Comparison of ENCODE assay signal across 9 mouse cellular contexts in genomic region chr10:52703688-52704087, GRCm38 (mm10). TPM values are rescaled to one million over a fixed set of nuclear protein-coding genes. Genes with fewer than 3 reads are reported as not detected.
DNase-seq lines count a peak whose midpoint lies in the region; ATAC-seq and TF ChIP-seq lines count a peak whose summit lies in the region.
"Had no signal": no experiment of that assay in that cellular context is flagged by ENCODE, and none has a peak within 500 bp of the region (broad histone marks: within the 10 kb centered on the region; RNA-seq: fewer than 3 reads in every experiment).

No protein-coding gene starts in this region.

- no peaks in the 10 kb centered on the region for H3K27me3 ChIP-seq in intestine, embryonic 14.5 days (replicated peaks; ENCODE audit: control insufficient read depth, insufficient read depth, low read length)
- H3K27me3 ChIP-seq in intestine, embryonic 16.5 days (replicated peaks; ENCODE audit: control insufficient read depth, insufficient read depth, low read length): no peaks in the 10 kb centered on the region
- H3K27me3 ChIP-seq in embryonic facial prominence, embryonic 13.5 days: no peaks in the 10 kb centered on the region
- no peaks in the 10 kb centered on the region for H3K27me3 ChIP-seq in forebrain, postnatal 0 days (ENCODE audit: insufficient read depth, low read length)
- no peaks in the 10 kb centered on the region for H3K27me3 ChIP-seq in midbrain, embryonic 13.5 days
- H3K27me3 ChIP-seq: liver, embryonic 13.5 days had no signal

- no peak for DNase-seq in intestine, embryonic 14.5 days (ENCODE audit: low spot score)
- no peak for DNase-seq in forebrain, postnatal 0 days
- no peak for DNase-seq in embryo, embryonic 10 days (ENCODE audit: low spot score)
- no peak for DNase-seq in embryo, embryonic 11 days
- no peak for DNase-seq in right cerebral cortex, adult 18-20 months
- DNase-seq: liver, embryonic 13.5 days had no signal

- H3K36me3 ChIP-seq in intestine, embryonic 14.5 days (ENCODE audit: control insufficient read depth, insufficient read depth, low read length): no peaks in the 10 kb centered on the region
- no peaks in the 10 kb centered on the region for H3K36me3 ChIP-seq in intestine, embryonic 16.5 days (ENCODE audit: control insufficient read depth, insufficient read depth, low read length)
- no peaks in the 10 kb centered on the region for H3K36me3 ChIP-seq in embryonic facial prominence, embryonic 13.5 days
- H3K36me3 ChIP-seq in forebrain, postnatal 0 days (ENCODE audit: insufficient read depth): no peaks in the 10 kb centered on the region
- peaks cover 3% of the 10 kb centered on the region; the same call in 1 of the 2 replicates for H3K36me3 ChIP-seq in midbrain, embryonic 13.5 days
- H3K36me3 ChIP-seq: liver, embryonic 13.5 days had no signal

- peak overlapping the region; percentile 53 for H3K4me2 ChIP-seq in intestine, embryonic 14.5 days (ENCODE audit: low read length)
- no peak overlapping the region for H3K4me2 ChIP-seq in intestine, embryonic 16.5 days (ENCODE audit: low read depth, low read length)
- peak overlapping the region; percentile 81 for H3K4me2 ChIP-seq in embryonic facial prominence, embryonic 13.5 days
- peak overlapping the region; percentile 67 for H3K4me2 ChIP-seq in forebrain, postnatal 0 days (ENCODE audit: low read depth)
- H3K4me2 ChIP-seq in midbrain, embryonic 13.5 days (replicated peaks): peak overlapping the region; percentile 81

- H3K4me1 ChIP-seq in intestine, embryonic 14.5 days (replicated peaks; ENCODE audit: control insufficient read depth, insufficient read depth, low read length): peaks cover 4% of the 10 kb centered on the region; the same call in 1 of the 2 replicates
- H3K4me1 ChIP-seq in intestine, embryonic 16.5 days (ENCODE audit: control insufficient read depth, insufficient read depth, low read length): peaks cover 9% of the 10 kb centered on the region
- H3K4me1 ChIP-seq in embryonic facial prominence, embryonic 13.5 days: peaks cover 18% of the 10 kb centered on the region
- H3K4me1 ChIP-seq in forebrain, postnatal 0 days (ENCODE audit: insufficient read depth): 0 out of 2 replicates have a peak, but pooled peaks cover 6% of the 10 kb centered on the region
- peaks cover 22% of the 10 kb centered on the region for H3K4me1 ChIP-seq in midbrain, embryonic 13.5 days (replicated peaks)
- H3K4me1 ChIP-seq: liver, embryonic 13.5 days had no signal

- TF ChIP-seq CTCF in forebrain, postnatal 0 days (IDR thresholded peaks at IDR 0.05; ENCODE audit: low read depth): no peak

- no peak overlapping the region for H3K9ac ChIP-seq in intestine, embryonic 14.5 days (ENCODE audit: low read length)
- no peak overlapping the region for H3K9ac ChIP-seq in intestine, embryonic 16.5 days (ENCODE audit: low read depth, low read length)
- peak overlapping the region; percentile 73; the same call in 1 of the 2 replicates for H3K9ac ChIP-seq in embryonic facial prominence, embryonic 13.5 days
- peak overlapping the region; percentile 85 for H3K9ac ChIP-seq in forebrain, postnatal 0 days
- peak overlapping the region; percentile 80; the same call in 1 of the 2 replicates for H3K9ac ChIP-seq in midbrain, embryonic 13.5 days (replicated peaks)
- H3K9ac ChIP-seq: liver, embryonic 13.5 days had no signal

- no peak overlapping the region for H3K4me3 ChIP-seq in intestine, embryonic 14.5 days (ENCODE audit: low read depth, low read length)
- no peak overlapping the region for H3K4me3 ChIP-seq in intestine, embryonic 16.5 days (ENCODE audit: low read length)
- peak overlapping the region; percentile 43; the same call in 1 of the 2 replicates for H3K4me3 ChIP-seq in embryonic facial prominence, embryonic 13.5 days
- H3K4me3 ChIP-seq in forebrain, postnatal 0 days (ENCODE audit: low read depth, low read length): peak overlapping the region; percentile 49; the same call in 1 of the 2 replicates
- peak overlapping the region; percentile 50; the same call in 1 of the 2 replicates for H3K4me3 ChIP-seq in midbrain, embryonic 13.5 days (replicated peaks)
- H3K4me3 ChIP-seq: liver, embryonic 13.5 days had no signal

- no peaks in the 10 kb centered on the region for H3K9me3 ChIP-seq in intestine, embryonic 14.5 days (ENCODE audit: control insufficient read depth, low read length)
- no peaks in the 10 kb centered on the region for H3K9me3 ChIP-seq in intestine, embryonic 16.5 days (ENCODE audit: control insufficient read depth, low read length)
- H3K9me3 ChIP-seq in embryonic facial prominence, embryonic 13.5 days: no peaks in the 10 kb centered on the region
- no peaks in the 10 kb centered on the region for H3K9me3 ChIP-seq in forebrain, postnatal 0 days (ENCODE audit: low read length)
- no peaks in the 10 kb centered on the region for H3K9me3 ChIP-seq in midbrain, embryonic 13.5 days
- H3K9me3 ChIP-seq: liver, embryonic 13.5 days had no signal

- ATAC-seq in intestine, embryonic 14.5 days (replicated peaks; ENCODE audit: low FRiP score, low TSS enrichment, low read depth): no peak
- ATAC-seq in intestine, embryonic 16.5 days: no peak
- no peak; the same call in 1 of the 2 replicates for ATAC-seq in embryonic facial prominence, embryonic 13.5 days (ENCODE audit: insufficient number of reproducible peaks, insufficient read depth, low FRiP score, low TSS enrichment, low read depth)
- no peak for ATAC-seq in forebrain, postnatal 0 days
- peak; percentile 24; the same call in 1 of the 2 replicates for ATAC-seq in midbrain, embryonic 13.5 days

- no peak overlapping the region for H3K27ac ChIP-seq in intestine, embryonic 14.5 days (ENCODE audit: low read depth)
- no peak overlapping the region for H3K27ac ChIP-seq in intestine, embryonic 16.5 days (ENCODE audit: low read length)
- H3K27ac ChIP-seq in embryonic facial prominence, embryonic 13.5 days: no peak overlapping the region
- 0 out of 2 replicates have a peak overlapping the region, but pooled peaks have one; percentile 86 for H3K27ac ChIP-seq in forebrain, postnatal 0 days (ENCODE audit: low read depth, low read length)
- peak overlapping the region; percentile 93 for H3K27ac ChIP-seq in midbrain, embryonic 13.5 days
- H3K27ac ChIP-seq: liver, embryonic 13.5 days had no signal

RNA-seq across cellular contexts. Expression of gene Slc35f1, which starts 13.4 kb away (rescaled TPM):
- polyA plus RNA-seq in intestine, embryonic 14.5 days (2014; fragmentation: Nextera tagmentation; extraction: Ambion mirVana): 2.3 and 2.9 TPM in 2 replicates
- polyA plus RNA-seq in intestine, embryonic 16.5 days (2015; fragmentation: Nextera tagmentation; extraction: Ambion mirVana): 1.7 and 1.9 TPM in 2 replicates
- polyA plus RNA-seq in embryonic facial prominence, embryonic 13.5 days (2015; fragmentation: Nextera tagmentation; extraction: Ambion mirVana): 4.3 and 4.8 TPM in 2 replicates
- 107 and 110 TPM in 2 replicates for total RNA-seq in forebrain, postnatal 0 days (2014; rRNA removed)
- polyA plus RNA-seq in forebrain, postnatal 0 days (2015; fragmentation: Nextera tagmentation; extraction: Ambion mirVana): 26.0 and 37.8 TPM in 2 replicates
- polyA plus RNA-seq in midbrain, embryonic 13.5 days (2015; fragmentation: Nextera tagmentation; extraction: Ambion mirVana): 33.0 and 36.3 TPM in 2 replicates

Comparison
In these comparisons a context has a peak if more than half of its experiments do, and no peak if none do; other contexts are left out.
1. H3K27ac ChIP-seq: peak in forebrain, postnatal 0 days (single experiment) and midbrain, embryonic 13.5 days (single experiment); none in intestine, embryonic 14.5 days (single experiment), intestine, embryonic 16.5 days (single experiment) and embryonic facial prominence, embryonic 13.5 days (single experiment).
2. H3K4me3 ChIP-seq: peak in embryonic facial prominence, embryonic 13.5 days (single experiment), forebrain, postnatal 0 days (single experiment) and midbrain, embryonic 13.5 days (single experiment); none in intestine, embryonic 14.5 days (single experiment) and intestine, embryonic 16.5 days (single experiment).
3. H3K9ac ChIP-seq: peak in embryonic facial prominence, embryonic 13.5 days (single experiment), forebrain, postnatal 0 days (single experiment) and midbrain, embryonic 13.5 days (single experiment); none in intestine, embryonic 14.5 days (single experiment) and intestine, embryonic 16.5 days (single experiment).